Mouse (Mus musculus): Measurements from ENCODE around the gene Atp6v1f.
A peak's percentile ranks its signal among the peaks of the same experiment; 100 is the strongest.

Atp6v1f gene

DNA sequence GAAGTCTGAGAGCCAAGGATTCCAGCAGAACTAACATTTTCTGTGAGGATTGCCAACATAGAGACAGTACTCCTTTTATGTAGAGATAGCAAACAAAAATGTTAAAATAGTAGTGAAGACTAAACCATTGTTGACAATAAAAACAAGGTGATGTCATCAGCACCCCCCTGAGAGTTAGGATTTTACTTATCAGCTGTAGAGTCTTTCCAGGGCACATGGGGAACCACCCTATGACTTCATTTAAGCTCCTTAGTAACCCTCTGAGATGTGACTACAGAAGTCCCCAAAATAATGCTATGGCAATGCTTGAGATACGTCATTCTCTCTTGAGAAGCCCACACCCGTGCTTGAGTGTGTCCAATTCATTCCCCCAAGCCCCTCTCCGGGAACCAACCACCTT lies 4.1 kb upstream of the Atp6v1f start:
- DNase-seq, result no peak

DNA sequence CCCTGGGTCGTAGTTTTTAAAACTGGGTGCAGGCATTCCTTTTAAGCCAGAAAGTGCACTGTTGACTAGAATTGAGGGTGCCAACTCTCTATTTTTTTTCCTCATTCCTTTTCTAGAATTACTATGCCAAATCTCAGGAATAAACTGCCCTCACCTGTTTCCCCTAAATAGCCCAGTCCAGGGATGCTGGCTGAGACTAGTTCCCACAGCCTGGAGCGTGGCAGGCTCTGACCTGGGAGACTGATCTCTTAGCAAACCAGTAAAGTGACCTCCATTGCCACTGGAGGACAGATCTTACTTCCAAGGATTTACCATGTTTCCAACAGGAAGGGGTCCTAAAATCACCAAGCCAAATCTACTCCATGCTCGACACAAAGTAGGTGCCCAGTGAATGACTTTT lies 1.3 kb downstream of the Atp6v1f start:
- peak; percentile 48 to 53 for DNase-seq

DNA sequence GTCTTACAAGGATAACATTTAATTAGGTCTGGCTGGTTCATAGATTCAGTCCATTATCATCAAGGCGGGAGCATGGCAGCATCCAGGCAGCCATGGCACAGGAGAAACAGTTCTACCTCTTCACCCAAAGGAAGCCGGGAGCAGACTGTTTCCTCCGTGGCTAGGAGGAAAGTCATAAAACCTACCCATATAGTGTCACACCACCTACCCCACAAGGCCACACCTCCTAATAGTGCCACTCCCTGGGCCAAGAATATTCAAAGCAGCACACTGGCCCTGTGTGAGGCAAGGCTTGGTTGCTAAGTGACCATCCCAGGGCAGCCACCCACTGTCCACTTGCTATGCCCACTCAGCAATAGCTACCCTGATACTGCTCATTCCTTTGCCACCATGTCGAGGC lies 3.6 kb downstream of the Atp6v1f start, which contains the start of gene Atp6v1fnb:
TSS of gene Atp6v1fnb (plus strand) at position 301 of the 400 bp plus-strand sequence.
- DNase-seq, result no peak

DNA sequence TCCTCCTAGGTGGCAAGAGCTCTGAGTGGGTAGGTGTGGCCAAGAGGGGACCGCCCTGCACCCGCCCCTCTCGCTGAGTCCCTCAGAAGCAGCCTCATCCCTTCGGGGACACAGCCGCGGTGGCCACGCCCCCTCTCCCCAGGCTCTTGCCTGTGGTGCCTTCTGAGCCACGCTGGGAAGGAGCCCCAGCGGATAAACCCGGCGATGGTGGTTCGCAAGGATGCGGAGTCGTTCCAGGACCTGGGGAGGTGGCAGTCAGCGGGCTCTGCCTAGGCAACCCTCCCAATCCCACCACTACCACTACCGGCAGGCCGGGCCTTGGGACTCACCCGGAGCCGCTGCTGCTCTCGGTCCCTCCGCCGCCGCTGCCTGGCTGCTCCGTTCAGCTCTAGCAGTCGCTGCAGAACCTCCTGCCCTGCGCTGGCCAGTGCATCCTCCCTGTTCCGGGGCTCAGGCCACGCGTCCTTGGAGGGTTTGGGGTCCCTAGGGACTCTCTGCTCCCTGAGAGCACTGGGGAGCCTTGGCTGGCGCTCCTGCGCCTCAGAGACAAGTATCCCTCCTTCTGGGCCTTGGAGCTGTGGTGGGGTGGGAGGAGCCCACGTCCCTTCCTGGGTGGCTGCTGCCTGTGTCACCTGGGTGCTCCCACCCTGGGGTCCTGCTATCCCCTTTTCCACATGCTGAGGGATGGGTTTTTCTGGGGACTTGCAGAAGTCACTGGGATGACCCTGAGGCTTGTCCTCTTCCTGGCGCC lies 6.6 kb downstream of the Atp6v1f start:
- DNase-seq, result peak; percentile 94 to 95

DNA sequence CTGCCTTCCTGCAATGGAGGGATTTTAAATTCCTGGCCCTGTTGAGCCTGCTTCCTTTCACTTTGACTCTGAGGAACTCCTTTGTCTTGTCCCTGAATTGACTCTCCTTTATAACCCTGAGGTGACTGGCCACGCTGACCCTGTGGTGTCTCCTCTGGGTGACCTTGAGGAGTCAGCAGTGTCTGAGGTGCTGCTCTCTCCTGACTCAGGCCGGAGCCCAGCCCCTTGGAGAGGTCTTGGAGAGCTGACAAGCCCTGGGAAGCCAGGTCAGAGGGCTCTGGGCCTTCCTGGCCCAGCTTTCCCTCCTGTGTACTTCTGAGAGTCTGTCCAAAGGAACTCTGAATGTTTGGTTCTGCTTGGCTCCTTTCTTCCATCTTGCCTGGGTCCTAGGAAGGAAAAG lies 7.2 kb downstream of the Atp6v1f start:
- DNase-seq, result peak; percentile 71 to 77

DNA sequence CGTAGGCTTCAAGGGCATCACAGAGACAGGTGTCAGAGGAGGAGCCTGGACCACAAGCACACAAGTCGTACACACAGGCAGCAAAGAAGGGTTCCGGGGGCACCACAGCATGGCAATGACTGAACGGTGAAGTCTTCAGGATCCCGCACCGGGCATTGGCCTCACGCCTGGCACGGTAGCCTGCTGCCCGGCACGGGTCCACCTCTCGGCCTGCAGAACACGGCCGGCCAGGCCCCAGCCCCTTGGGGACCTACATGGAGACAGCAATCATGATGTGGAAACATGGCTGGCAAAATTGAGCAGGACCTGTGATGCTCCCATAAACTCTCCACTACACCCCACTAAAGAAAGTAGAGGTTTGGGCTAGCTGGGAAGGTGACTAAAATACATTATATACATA lies 15.2 kb downstream of the Atp6v1f start:
- no peak for DNase-seq

DNA sequence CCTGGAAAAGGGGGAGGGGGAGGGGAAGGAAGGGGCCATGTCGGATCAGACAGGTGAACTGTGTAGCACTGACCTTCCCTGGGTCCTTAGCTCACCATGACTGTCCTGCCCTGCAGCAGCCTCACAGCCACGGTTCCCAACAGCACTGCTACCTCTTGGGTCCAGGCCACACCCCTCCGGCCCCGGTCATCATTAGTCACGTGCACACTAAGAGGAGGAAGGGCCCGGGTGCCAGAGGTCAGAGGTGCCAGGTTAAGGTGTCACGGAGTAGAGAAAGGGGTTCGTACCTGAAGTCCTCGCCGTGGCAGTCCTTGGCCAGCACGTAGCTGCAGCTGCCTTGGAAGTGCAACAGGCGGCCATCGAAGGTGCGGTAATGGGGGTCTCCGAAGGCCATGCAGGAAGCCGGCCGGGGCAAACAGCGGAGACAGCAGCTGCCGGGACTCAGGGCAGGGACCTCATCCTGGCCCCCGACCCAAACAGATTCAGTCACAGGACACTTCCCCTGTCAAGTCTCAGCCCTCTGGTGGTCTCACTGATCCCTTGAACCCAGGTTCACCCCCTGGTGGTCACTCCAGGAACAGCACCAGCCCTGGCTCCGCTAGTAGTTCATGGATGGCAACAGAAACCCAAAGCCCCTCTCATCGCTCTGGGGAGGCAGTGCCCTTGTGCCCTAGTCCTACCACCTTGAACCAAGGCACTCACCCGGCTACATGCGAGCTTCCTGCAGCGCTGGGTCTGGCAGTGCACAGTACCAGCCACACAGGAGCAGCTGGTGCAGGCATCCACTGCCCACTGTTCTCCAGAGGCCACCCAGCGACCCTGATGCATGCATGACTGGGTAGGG lies 17.4 kb downstream of the Atp6v1f start:
- DNase-seq, result peak; percentile 58 to 88

DNA sequence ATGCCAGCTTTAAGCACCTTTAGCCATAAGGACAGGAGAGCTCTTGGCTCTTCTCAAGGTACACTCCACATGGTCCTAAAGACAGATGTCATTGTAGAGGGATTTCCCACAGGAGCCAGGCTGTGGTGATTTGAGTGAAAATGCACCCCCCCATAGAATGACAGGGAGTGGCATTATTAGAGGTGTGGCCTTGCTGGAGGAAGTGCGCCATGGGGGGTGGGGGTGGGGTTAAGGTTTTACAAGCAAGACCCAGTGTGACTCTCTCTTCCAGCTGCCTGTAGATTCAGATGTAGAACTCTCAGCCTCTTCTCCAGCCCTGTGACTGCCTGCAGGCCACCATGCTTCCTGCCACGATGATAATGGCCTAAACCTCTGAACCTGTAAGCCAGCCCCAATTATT lies 18.4 kb downstream of the Atp6v1f start:
- DNase-seq, result no peak

DNA sequence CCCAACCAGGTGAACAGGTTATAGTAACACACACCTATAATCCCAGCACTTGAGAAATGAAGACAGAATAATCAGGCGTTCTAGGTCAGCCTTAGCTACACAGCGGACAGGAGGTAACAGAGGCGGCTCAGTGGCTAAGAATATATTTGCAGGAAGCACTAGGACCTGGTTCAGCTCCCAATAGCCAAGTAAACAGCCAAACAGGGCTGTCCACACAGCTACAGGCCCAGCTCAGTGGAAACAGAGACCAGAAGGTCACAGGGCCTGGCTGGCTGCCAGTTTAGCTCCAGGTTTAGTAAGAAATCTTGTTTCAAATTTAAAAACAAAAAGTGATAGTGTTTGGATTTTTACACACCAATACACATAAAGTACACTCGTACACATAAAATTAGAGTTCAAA lies 26.6 kb downstream of the Atp6v1f start:
- peak; percentile 54 to 75 for DNase-seq

DNA sequence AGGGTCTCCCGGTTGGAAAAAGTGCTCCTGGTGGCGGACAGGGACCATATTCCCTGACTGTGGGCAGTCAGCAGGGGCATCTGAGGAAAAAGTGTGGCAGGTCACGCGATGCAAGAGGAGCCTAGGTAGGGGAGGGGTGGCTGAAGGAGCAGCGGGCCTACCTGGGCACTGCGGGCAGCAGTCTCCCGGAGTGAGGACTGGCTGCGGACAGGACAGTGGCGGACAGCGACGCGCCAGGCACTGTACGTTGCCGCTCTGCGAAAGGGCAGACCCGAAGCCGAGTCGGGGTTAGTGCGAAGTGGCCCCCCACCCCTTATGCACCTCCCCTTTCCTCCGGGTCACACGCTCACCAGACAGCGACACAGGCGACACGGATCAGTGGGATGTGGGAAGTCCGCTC lies 28.8 kb downstream of the Atp6v1f start:
- DNase-seq, result no peak

- DNase-seq, result no peak
These were observed 30.3 kb downstream of the Atp6v1f start for GRCm38 (mm10) chr6:29497791-29498190.

- DNase-seq, result no peak
These were observed 32.7 kb downstream of the Atp6v1f start for GRCm38 (mm10) chr6:29500177-29500576.

- no peak for DNase-seq
These were observed 33.3 kb downstream of the Atp6v1f start for GRCm38 (mm10) chr6:29500810-29501209.

- peak; percentile 27 to 36 for DNase-seq
These were observed 34.1 kb downstream of the Atp6v1f start for GRCm38 (mm10) chr6:29501599-29501998.

- peak in 1 of 2 experiments; percentile 27 for DNase-seq
These were observed 38.0 kb downstream of the Atp6v1f start for GRCm38 (mm10) chr6:29505493-29505892.

DNA sequence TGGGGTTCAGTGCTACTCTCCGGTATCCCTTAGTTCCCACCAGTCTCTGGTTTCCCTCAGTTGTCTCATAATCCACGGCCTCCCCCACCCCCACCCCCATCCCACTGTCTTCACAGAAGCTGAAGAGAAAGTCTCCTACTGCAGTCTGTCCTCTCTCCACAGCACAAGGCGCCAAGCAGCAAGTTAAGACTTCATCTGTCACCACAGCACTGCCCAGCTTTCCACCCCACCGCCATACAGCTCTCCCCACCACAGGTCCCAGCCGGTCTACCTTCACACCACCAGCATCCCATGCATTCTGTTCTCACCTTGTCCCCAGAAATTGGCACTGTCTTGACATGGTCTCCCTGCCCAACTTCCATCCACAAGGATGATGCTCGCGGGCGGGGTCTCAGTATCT lies 39.3 kb downstream of the Atp6v1f start:
- no peak for DNase-seq

GRCm38 (mm10) chr6:29507447-29508309 lies 40.2 kb downstream of the Atp6v1f start, which contains the start of gene Kcp:
Gene Kcp (minus strand): TSS chr6:29507952.
- DNase-seq, result peak; percentile 74 to 76

- no peak for DNase-seq
These were observed 41.6 kb downstream of the Atp6v1f start for GRCm38 (mm10) chr6:29509086-29509485.

- DNase-seq, result peak; percentile 78 to 79
These were observed 45.8 kb downstream of the Atp6v1f start for GRCm38 (mm10) chr6:29513284-29513683.

DNA sequence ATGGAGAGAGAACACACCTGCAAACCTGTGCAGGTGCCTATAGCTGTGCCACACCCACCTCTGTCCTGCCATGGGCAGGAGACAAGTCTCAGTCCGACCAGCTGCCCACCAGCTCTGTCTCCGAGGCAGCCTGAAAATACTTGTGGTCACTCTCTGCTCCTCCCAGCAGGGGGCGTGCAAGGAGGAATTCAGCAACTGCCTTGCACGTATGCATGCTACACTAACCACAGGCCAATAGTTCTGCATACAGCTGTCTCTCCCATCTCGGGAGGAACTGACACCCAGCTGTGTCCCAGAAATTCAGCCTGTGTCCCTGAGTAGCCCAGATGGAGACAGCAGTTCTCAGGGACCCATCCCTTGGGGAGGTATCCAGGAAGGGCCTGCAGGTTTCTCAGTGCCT lies 49.6 kb downstream of the Atp6v1f start:
- peak; percentile 60 to 89 for DNase-seq
